Mouse (Mus musculus) MEL (cell line): ENCODE measurements around the gene Tm4sf5. TPM values are rescaled to one million over a fixed set of nuclear protein-coding genes. Genes with fewer than 3 reads are reported as not detected.

Experiments
- DNase-seq: peaks from one replicate; pipeline ENCODE4 v3.0.0; 2011; ENCODE audit warnings: low read depth, low spot score
- H3K27ac ChIP-seq: 2 replicates; pipeline ENCODE4 v1.5.1; 2012; ENCODE audit warnings: low read depth, mild to moderate bottlenecking, control low read depth, low read length, moderate library complexity; ENCODE audit not compliant: control insufficient read depth
- H3K27me3 ChIP-seq, 2 experiments: fragments of 150-350 bp in 1 of 2; sonication (generic) in 1 of 2; 2 replicates each; pipeline ENCODE4 v1.6.1; 2012; ENCODE audit warnings: low read length in 2 of 2, mild to moderate bottlenecking in 2 of 2, improper control_type of control experiment in 1 of 2, moderate library complexity in 1 of 2; ENCODE audit not compliant: insufficient read depth in 2 of 2, control insufficient read depth in 1 of 2
- H3K36me3 ChIP-seq, 2 experiments: 2 replicates each; pipeline ENCODE4 v1.6.1; 2012 to 2014; ENCODE audit warnings: low read length in 2 of 2, improper control_type of control experiment in 1 of 2, inconsistent platforms in 1 of 2, mild to moderate bottlenecking in 1 of 2; ENCODE audit not compliant: insufficient read depth in 2 of 2, control insufficient read depth in 1 of 2
- H3K4me1 ChIP-seq, 2 experiments: fragments of 150-350 bp in 1 of 2; sonication (generic) in 1 of 2; 2 replicates each; pipeline ENCODE4 v1.6.1; 2012; ENCODE audit warnings: low read length in 2 of 2, improper control_type of control experiment in 1 of 2, mild to moderate bottlenecking in 1 of 2; ENCODE audit not compliant: insufficient read depth in 2 of 2, control insufficient read depth in 1 of 2
- H3K4me3 ChIP-seq, 2 experiments: fragments of 150-350 bp in 1 of 2; sonication (generic) in 1 of 2; 2 replicates each; pipeline ENCODE4 v1.5.1; 2012; ENCODE audit warnings: low read depth in 2 of 2, low read length in 2 of 2, mild to moderate bottlenecking in 2 of 2, moderate library complexity in 2 of 2, control low read depth in 1 of 2, improper control_type of control experiment in 1 of 2; ENCODE audit not compliant: control insufficient read depth in 1 of 2, insufficient read depth in 1 of 2
- H3K79me2 ChIP-seq: 2 replicates; pipeline ENCODE4 v1.6.1; 2012; ENCODE audit warnings: mild to moderate bottlenecking, low read length, moderate library complexity; ENCODE audit not compliant: control insufficient read depth, poor library complexity, insufficient read depth
- H3K9ac ChIP-seq: 2 replicates; pipeline ENCODE4 v1.6.1; 2012; ENCODE audit warnings: low read depth, mild to moderate bottlenecking, control low read depth, low read length, moderate library complexity; ENCODE audit not compliant: control insufficient read depth, poor library complexity, severe bottlenecking
- H3K9me3 ChIP-seq: fragments of 150-350 bp; sonication (generic); replicated peaks from 2 replicates; pipeline ENCODE4 v1.6.1; 2012; ENCODE audit warnings: mild to moderate bottlenecking, low read length, improper control_type of control experiment, moderate library complexity; ENCODE audit not compliant: insufficient read depth
- CHD1 ChIP-seq: IDR thresholded peaks from 2 replicates; pipeline ENCODE4 v1.6.1; 2012; ENCODE audit warnings: low read depth, mild to moderate bottlenecking, inconsistent platforms, low read length, improper control_type of control experiment
- EP300 ChIP-seq, 2 experiments: IDR thresholded peaks; 2 replicates each; pipeline ENCODE4 v1.6.1; 2011; ENCODE audit warnings: improper control_type of control experiment in 2 of 2, low read length in 2 of 2, low read depth in 1 of 2, mild to moderate bottlenecking in 1 of 2
- GATA1 ChIP-seq: IDR thresholded peaks from 2 replicates; pipeline ENCODE4 v1.6.1; 2011; ENCODE audit warnings: low read depth, low read length, improper control_type of control experiment
- MAX ChIP-seq: IDR thresholded peaks from 2 replicates; pipeline ENCODE4 v1.6.1; 2011; ENCODE audit warnings: low read length, improper control_type of control experiment
- MXI1 ChIP-seq: IDR thresholded peaks from 2 replicates; pipeline ENCODE4 v1.6.1; 2011; ENCODE audit warnings: mild to moderate bottlenecking, low read depth, low read length, improper control_type of control experiment
- POLR2A ChIP-seq, 2 experiments: IDR thresholded peaks; 2 replicates each; pipeline ENCODE4 v1.6.1; 2011 to 2012; ENCODE audit warnings: low read length in 2 of 2, mild to moderate bottlenecking in 2 of 2, control low read depth in 1 of 2, improper control_type of control experiment in 1 of 2, low read depth in 1 of 2, moderate library complexity in 1 of 2; ENCODE audit not compliant: control insufficient read depth in 1 of 2, insufficient read depth in 1 of 2, poor library complexity in 1 of 2
- POLR2AphosphoS2 ChIP-seq: IDR thresholded peaks from 2 replicates; pipeline ENCODE4 v1.6.1; 2011; ENCODE audit warnings: low read length, improper control_type of control experiment
- TAL1 ChIP-seq: IDR thresholded peaks from 2 replicates; pipeline ENCODE4 v1.6.1; 2012; ENCODE audit warnings: mild to moderate bottlenecking, inconsistent platforms, low read length, moderate library complexity, mixed read lengths
- UBTF ChIP-seq: IDR thresholded peaks from 2 replicates; pipeline ENCODE4 v1.6.1; 2012; ENCODE audit warnings: low read depth, mild to moderate bottlenecking, inconsistent platforms, low read length, improper control_type of control experiment, moderate library complexity, borderline replicate concordance; ENCODE audit not compliant: insufficient read depth
- ZKSCAN1 ChIP-seq: IDR thresholded peaks from 2 replicates; pipeline ENCODE4 v1.6.1; 2012; ENCODE audit warnings: low read depth, mild to moderate bottlenecking, inconsistent platforms, low read length, improper control_type of control experiment, moderate library complexity
- ZMIZ1 ChIP-seq: IDR thresholded peaks from 2 replicates; pipeline ENCODE4 v1.6.1; 2012; ENCODE audit warnings: low read depth, mild to moderate bottlenecking, inconsistent platforms, low read length, improper control_type of control experiment, moderate library complexity
- polyA plus RNA-seq, 2 experiments: library from polyadenylated mRNA; stranded (reverse) in 1 of 2; unstranded in 1 of 2; fragments of >175 nt in 1 of 2; fragments of >200 nt in 1 of 2; gene quantifications; 2 replicates each; pipeline versions ENCODE4 v1.2.1 to v1.2.4; 2012; ENCODE audit warnings: low replicate concordance in 2 of 2, low read depth in 1 of 2; ENCODE audit not compliant: insufficient read length in 2 of 2, insufficient read depth in 1 of 2, missing spikeins in 1 of 2
- total RNA-seq: library from RNA; depleted of rRNA; stranded (reverse); fragments of 300-350 nt; gene quantifications from 2 replicates; pipeline ENCODE4 v1.2.3, GENCODE M21; 2012

Gene Tm4sf5
- total and polyA plus RNA-seq, 3 experiments, result 0.21 to 0.27 TPM; not detected in 1

GRCm38 (mm10) chr11:70540928-70541327 lies 35.9 kb downstream of the Tm4sf5 start:
- H3K9me3 ChIP-seq, result no peaks in the 10 kb centered on the region
- peaks cover 11 to 14% of the 10 kb centered on the region in 2 experiments for H3K27me3 ChIP-seq
- TF ChIP-seq MAX, result no peak
- 0 out of 2 replicates have a peak, but pooled peaks have one; percentile 4 for TF ChIP-seq GATA1
- TF ChIP-seq, all 39 proteins: peak for 1
- no peak overlapping the region for H3K4me3 ChIP-seq
- H3K9ac ChIP-seq, result no peak overlapping the region
- H3K4me1 ChIP-seq, result peaks cover 0 to 3% of the 10 kb centered on the region in 2 experiments; a peak in 2 of 4 replicates
- no peak overlapping the region for H3K27ac ChIP-seq
- no peak for DNase-seq
- no peaks in the 10 kb centered on the region for H3K36me3 ChIP-seq
- no peaks in the 10 kb centered on the region; the same call in 1 of the 2 replicates for H3K79me2 ChIP-seq

- no peak overlapping the region for H3K27ac ChIP-seq
- no peaks in the 10 kb centered on the region for H3K36me3 ChIP-seq
- H3K79me2 ChIP-seq, result no peaks in the 10 kb centered on the region; the same call in 1 of the 2 replicates
- no peak overlapping the region for H3K4me3 ChIP-seq
- no peak for TF ChIP-seq POLR2AphosphoS2
- DNase-seq, result no peak
- H3K27me3 ChIP-seq, result peaks cover 13 to 14% of the 10 kb centered on the region in 2 experiments
- H3K9ac ChIP-seq, result no peak overlapping the region
- H3K9me3 ChIP-seq, result no peaks in the 10 kb centered on the region
- H3K4me1 ChIP-seq, result peaks cover 0 to 3% of the 10 kb centered on the region in 2 experiments; a peak in 2 of 4 replicates
Observed at GRCm38 (mm10) chr11:70541415-70541814, 36.4 kb downstream of the Tm4sf5 start.

DNA sequence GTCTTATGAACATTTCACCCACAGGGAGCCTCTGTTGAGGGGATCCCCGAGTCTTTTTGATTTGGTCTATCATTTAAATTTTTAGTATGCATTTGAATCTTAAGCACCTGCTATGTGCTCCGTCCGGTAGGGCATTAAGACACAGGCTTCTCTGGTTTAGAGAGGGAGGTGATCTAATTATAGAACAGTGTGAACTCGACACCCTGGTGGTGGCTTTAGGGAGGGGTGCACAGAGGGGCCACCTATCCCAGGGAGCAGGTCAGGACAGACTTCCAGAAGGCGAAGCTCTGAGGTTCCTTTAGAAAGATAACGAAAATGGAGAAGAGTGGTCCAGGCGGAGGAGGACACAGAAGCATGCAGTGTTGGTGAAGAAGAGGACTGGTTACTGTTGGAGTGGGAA lies 39.5 kb downstream of the Tm4sf5 start:
- Histone ChIP-seq H3K4me1 (peaks cover 0 to 3% of the 10 kb centered on the region in 2 experiments; a peak in 2 of 4 replicates), H3K79me2 (no peaks in the 10 kb centered on the region; the same call in 1 of the 2 replicates), H3K9ac (no peak overlapping the region), H3K4me3 (no peak overlapping the region), H3K36me3 (no peaks in the 10 kb centered on the region), H3K9me3 (no peaks in the 10 kb centered on the region), H3K27me3 (peaks cover 16 to 17% of the 10 kb centered on the region in 2 experiments), H3K27ac (no peak overlapping the region)
- TF ChIP-seq ZKSCAN1 (no peak), POLR2AphosphoS2 (no peak), MXI1 (no peak), UBTF (no peak), POLR2A (IDR thresholded peaks at IDR 0.05; ENCODE audit: control insufficient read depth in 1 of 2, insufficient read depth in 1 of 2, low read depth in 1 of 2, low read length in 2 of 2, poor library complexity in 1 of 2) (no peak), ZMIZ1 (no peak), MAX (no peak)
- no peak for DNase-seq

- Histone ChIP-seq H3K27ac (no peak overlapping the region), H3K27me3 (peaks cover 2 to 5% of the 10 kb centered on the region in 2 experiments; a peak in 3 of 4 replicates), H3K36me3 (peaks cover 0 to 2% of the 10 kb centered on the region in 2 experiments; a peak in 1 of 4 replicates)
Observed at GRCm38 (mm10) chr11:70551526-70551925, 46.5 kb downstream of the Tm4sf5 start.

More at GRCm38 (mm10) chr11:70551526-70551925, 46.5 kb downstream of the Tm4sf5 start:
- no peaks in the 10 kb centered on the region for H3K79me2 ChIP-seq
- DNase-seq, result peak; percentile 77
- no peaks in the 10 kb centered on the region for H3K9me3 ChIP-seq
- TF ChIP-seq TAL1 (peak; percentile 34), CHD1 (no peak), EP300 (IDR thresholded peaks at IDR 0.05; ENCODE audit: low read depth in 1 of 2, low read length in 2 of 2) (0 out of 4 replicates have a peak, but pooled peaks of 1 of the 2 experiments have one; percentile 14)
- TF ChIP-seq, all 39 proteins: peak for 2
- peaks cover 0 to 15% of the 10 kb centered on the region in 2 experiments; a peak in 2 of 4 replicates for H3K4me1 ChIP-seq
- no peak overlapping the region for H3K9ac ChIP-seq
- H3K4me3 ChIP-seq, result no peak overlapping the region
